Mouse (Mus musculus) heart, embryonic 11.5 days (tissue): ENCODE measurements around the gene Rbm7. TPM values are rescaled to one million over a fixed set of nuclear protein-coding genes. Genes with fewer than 3 reads are reported as not detected.
"Not testable (repeated sequence)": the region's sequence is repeated elsewhere in the genome, so short reads cannot be mapped to it uniquely, and the experiment has no call there.

Source experiments
- ATAC-seq: fragments of 200-750 bp; cut with Nextera tagmentation; replicated peaks from 2 replicates; pipeline ENCODE4 v1.8.0; 2017; ENCODE audit warnings: moderate library complexity; ENCODE audit not compliant: insufficient number of reproducible peaks, low FRiP score, low TSS enrichment
- H3K27ac ChIP-seq: fragments of 300-500 bp; sonication (generic); 2 replicates; pipeline ENCODE4 v1.5.1; 2014; ENCODE audit warnings: mild to moderate bottlenecking, low read depth, low read length
- H3K27me3 ChIP-seq: fragments of 300-500 bp; sonication (generic); 2 replicates; pipeline ENCODE4 v1.6.1; 2014; ENCODE audit warnings: mild to moderate bottlenecking, low read length, mixed read lengths; ENCODE audit not compliant: control insufficient read depth, insufficient read depth
- H3K36me3 ChIP-seq: fragments of 300-500 bp; sonication (generic); 2 replicates; pipeline ENCODE4 v1.6.1; 2014; ENCODE audit warnings: mild to moderate bottlenecking, low read length, moderate library complexity, mixed read lengths; ENCODE audit not compliant: control insufficient read depth, insufficient read depth
- H3K4me1 ChIP-seq: fragments of 300-500 bp; sonication (generic); 2 replicates; pipeline ENCODE4 v1.6.1; 2014; ENCODE audit warnings: low read length; ENCODE audit not compliant: control insufficient read depth, insufficient read depth
- H3K4me2 ChIP-seq: fragments of 300-500 bp; sonication (generic); 2 replicates; pipeline ENCODE4 v1.6.1; 2014; ENCODE audit warnings: mild to moderate bottlenecking, moderate library complexity
- H3K4me3 ChIP-seq: fragments of 300-500 bp; sonication (generic); 2 replicates; pipeline ENCODE4 v1.5.1; 2014; ENCODE audit warnings: low read depth, low read length
- H3K9ac ChIP-seq: fragments of 300-500 bp; sonication (generic); 2 replicates; pipeline ENCODE4 v1.6.1; 2014; ENCODE audit warnings: mild to moderate bottlenecking, low read depth, low read length, moderate library complexity
- H3K9me3 ChIP-seq: fragments of 300-500 bp; sonication (generic); replicated peaks from 2 replicates; pipeline ENCODE4 v1.6.1; 2016; ENCODE audit warnings: low read length; ENCODE audit not compliant: control insufficient read depth
- WGBS: fragments of 180-500 bp; shearing (Covaris S2); extraction: QIAGEN DNeasy Blood & Tissue Kit; methylation state at CpG from one replicate; pipeline ENCODE4 v1.1.7; 2014; ENCODE audit not compliant: insufficient replicate concordance; 5-methylcytosine and 5-hydroxymethylcytosine counted together
- polyA plus RNA-seq: library from polyadenylated mRNA; unstranded; fragments of >200 nt; fragmentation: Nextera tagmentation; extraction: Ambion mirVana; gene quantifications from 2 replicates; pipeline ENCODE4 v1.2.1, GENCODE M21; 2014

Rbm7 gene
- polyA plus RNA-seq, 1 experiment from 2014 or later: 95.9 TPM

- Histone ChIP-seq H3K27ac (no peak overlapping the region), H3K9me3 (no peaks in the 10 kb centered on the region), H3K4me2 (no peak overlapping the region), H3K36me3 (no peaks in the 10 kb centered on the region), H3K4me1 (no peaks in the 10 kb centered on the region), H3K4me3 (no peak overlapping the region), H3K9ac (no peak overlapping the region), H3K27me3 (no peaks in the 10 kb centered on the region)
- ATAC-seq: no peak
- 78% methylated on average over 4 of the region's 4 CpGs for WGBS
Measured at GRCm38 (mm10) chr9:48526520-48526919, 31.4 kb upstream of the Rbm7 start.

GRCm38 (mm10) chr9:48525566-48525965 lies 30.5 kb upstream of the Rbm7 start:
- ATAC-seq: no peak

GRCm38 (mm10) chr9:48520405-48520804 lies 25.3 kb upstream of the Rbm7 start:
- not testable (repeated sequence) for H3K36me3 ChIP-seq, ATAC-seq, H3K9ac ChIP-seq, H3K4me2 ChIP-seq, H3K4me1 ChIP-seq, H3K9me3 ChIP-seq, H3K27me3 ChIP-seq, H3K27ac ChIP-seq, H3K4me3 ChIP-seq
- WGBS: no CpG with 5 or more reads among the region's 7 CpGs

More at GRCm38 (mm10) chr9:48525566-48525965, 30.5 kb upstream of the Rbm7 start:
- no peak overlapping the region for H3K4me2 ChIP-seq
- H3K27ac ChIP-seq: no peak overlapping the region
- WGBS: 24% methylated on average over 1 of the region's 1 CpGs
- H3K9me3 ChIP-seq: no peaks in the 10 kb centered on the region
- H3K27me3 ChIP-seq: no peaks in the 10 kb centered on the region
- H3K4me3 ChIP-seq: no peak overlapping the region
- no peak overlapping the region for H3K9ac ChIP-seq
- no peaks in the 10 kb centered on the region for H3K4me1 ChIP-seq
- no peaks in the 10 kb centered on the region for H3K36me3 ChIP-seq

- no peak overlapping the region for H3K4me3 ChIP-seq
- 75% methylated on average over 19 of the region's 19 CpGs for WGBS
- H3K9ac ChIP-seq: no peak overlapping the region
- H3K36me3 ChIP-seq: no peaks in the 10 kb centered on the region
- H3K4me2 ChIP-seq: no peak overlapping the region
- peaks cover 4% of the 10 kb centered on the region; the same call in 1 of the 2 replicates for H3K4me1 ChIP-seq
- H3K27ac ChIP-seq: no peak overlapping the region
- no peaks in the 10 kb centered on the region for H3K9me3 ChIP-seq
- ATAC-seq: no peak
- no peaks in the 10 kb centered on the region; the same call in 1 of the 2 replicates for H3K27me3 ChIP-seq
Measured at GRCm38 (mm10) chr9:48517372-48518130, 22.5 kb upstream of the Rbm7 start.

- no peaks in the 10 kb centered on the region for H3K36me3 ChIP-seq
- whole genome bisulfite sequencing: 77% methylated on average over 11 of the region's 11 CpGs
- no peak overlapping the region for H3K4me2 ChIP-seq
- no peaks in the 10 kb centered on the region for H3K9me3 ChIP-seq
- no peak for ATAC-seq
- H3K4me1 ChIP-seq: peaks cover 4% of the 10 kb centered on the region; the same call in 1 of the 2 replicates
- no peak overlapping the region for H3K9ac ChIP-seq
- H3K27ac ChIP-seq: no peak overlapping the region
- H3K4me3 ChIP-seq: no peak overlapping the region
- H3K27me3 ChIP-seq: no peaks in the 10 kb centered on the region; the same call in 1 of the 2 replicates
Measured at GRCm38 (mm10) chr9:48516615-48517371, 21.7 kb upstream of the Rbm7 start.

- 50% methylated on average over 1 of the region's 1 CpGs for WGBS
- Histone ChIP-seq H3K9me3 (no peaks in the 10 kb centered on the region), H3K4me1 (peaks cover 4% of the 10 kb centered on the region; the same call in 1 of the 2 replicates), H3K27ac (peak overlapping the region; percentile 46), H3K27me3 (no peaks in the 10 kb centered on the region; the same call in 1 of the 2 replicates), H3K4me2 (no peak overlapping the region), H3K4me3 (no peak overlapping the region), H3K36me3 (no peaks in the 10 kb centered on the region), H3K9ac (no peak overlapping the region)
- peak; percentile 57; the same call in 1 of the 2 replicates for ATAC-seq
Measured at GRCm38 (mm10) chr9:48515332-48515731, 20.2 kb upstream of the Rbm7 start.

- WGBS: 81% methylated on average over 5 of the region's 5 CpGs
- Histone ChIP-seq H3K36me3 (no peaks in the 10 kb centered on the region), H3K9ac (no peak overlapping the region)
Measured at GRCm38 (mm10) chr9:48510134-48510533, 15.0 kb upstream of the Rbm7 start.

GRCm38 (mm10) chr9:48504741-48505365 lies 9.8 kb upstream of the Rbm7 start:
- Histone ChIP-seq H3K4me1 (no peaks in the 10 kb centered on the region), H3K4me2 (no peak overlapping the region), H3K36me3 (no peaks in the 10 kb centered on the region), H3K27me3 (no peaks in the 10 kb centered on the region; the same call in 1 of the 2 replicates), H3K27ac (no peak overlapping the region), H3K4me3 (no peak overlapping the region), H3K9ac (no peak overlapping the region), H3K9me3 (no peaks in the 10 kb centered on the region)
- ATAC-seq: no peak
- WGBS: 64% methylated on average over 8 of the region's 8 CpGs

More at GRCm38 (mm10) chr9:48510134-48510533, 15.0 kb upstream of the Rbm7 start:
- Histone ChIP-seq H3K27me3 (no peaks in the 10 kb centered on the region), H3K4me1 (0 out of 2 replicates have a peak, but pooled peaks cover 4% of the 10 kb centered on the region), H3K4me2 (no peak overlapping the region), H3K4me3 (no peak overlapping the region), H3K27ac (no peak overlapping the region), H3K9me3 (no peaks in the 10 kb centered on the region)
- no peak for ATAC-seq
